Mouse (Mus musculus) heart, postnatal 0 days (tissue): Measurements from ENCODE around the gene Nipal4.

Experiments used
- CTCF ChIP-seq: IDR thresholded peaks from 2 replicates; pipeline ENCODE4 v1.5.1; 2016; ENCODE audit warnings: antibody characterized with exemption, control low read depth, low read depth
- EP300 ChIP-seq: IDR thresholded peaks from 2 replicates; pipeline ENCODE4 v1.6.1; 2016; ENCODE audit warnings: antibody characterized with exemption, low read depth

- TF ChIP-seq CTCF (no peak), EP300 (no peak)
Observed at GRCm38 (mm10) chr11:46115411-46116173, 50.7 kb downstream of the Nipal4 start.
